ENCODE assay signal across 8 mouse cellular contexts in genomic region chr17:56182975-56183657, GRCm38 (mm10). TPM values are rescaled to one million over a fixed set of nuclear protein-coding genes. Genes with fewer than 3 reads are reported as not detected.
DNase-seq lines count a peak whose midpoint lies in the region; ATAC-seq lines count a peak whose summit lies in the region.

No protein-coding gene starts in this region.

- H3K27ac ChIP-seq in kidney, embryonic 15.5 days: peak overlapping the region; percentile 85
- peak overlapping the region; percentile 90 for H3K27ac ChIP-seq in hindbrain, embryonic 10.5 days

- H3K4me2 ChIP-seq in kidney, embryonic 15.5 days: peak overlapping the region; percentile 76

- H3K4me1 ChIP-seq in kidney, embryonic 15.5 days: peaks cover 35% of the 10 kb centered on the region
- H3K4me1 ChIP-seq in hindbrain, embryonic 10.5 days (replicated peaks): peaks cover 40% of the 10 kb centered on the region
- H3K4me1 ChIP-seq in megakaryocyte, embryonic 14.5 days: peaks cover 47% of the 10 kb centered on the region

- peak overlapping the region; percentile 75 for H3K9ac ChIP-seq in kidney, embryonic 15.5 days

- peaks cover 57% of the 10 kb centered on the region for H3K36me3 ChIP-seq in kidney, embryonic 15.5 days
- H3K36me3 ChIP-seq in hindbrain, embryonic 10.5 days: peaks cover 63% of the 10 kb centered on the region
- peaks cover 74% of the 10 kb centered on the region for H3K36me3 ChIP-seq in megakaryocyte, embryonic 14.5 days (replicated peaks; ENCODE audit: low read length)

- ATAC-seq in kidney, embryonic 15.5 days (replicated peaks; ENCODE audit: low FRiP score): peak; percentile 24

- peak overlapping the region; percentile 67 for H3K4me3 ChIP-seq in kidney, embryonic 15.5 days (replicated peaks)
- peak overlapping the region; percentile 91 for H3K4me3 ChIP-seq in hindbrain, embryonic 10.5 days
- peak overlapping the region; percentile 100 for H3K4me3 ChIP-seq in megakaryocyte, embryonic 14.5 days (replicated peaks)

- H3K9me3 ChIP-seq in kidney, embryonic 15.5 days (replicated peaks): no peaks in the 10 kb centered on the region
- no peaks in the 10 kb centered on the region for H3K9me3 ChIP-seq in hindbrain, embryonic 10.5 days
- no peaks in the 10 kb centered on the region for H3K9me3 ChIP-seq in megakaryocyte, embryonic 14.5 days

- H3K27me3 ChIP-seq in kidney, embryonic 15.5 days: no peaks in the 10 kb centered on the region
- H3K27me3 ChIP-seq in hindbrain, embryonic 10.5 days (ENCODE audit: insufficient read depth, poor library complexity, severe bottlenecking): no peaks in the 10 kb centered on the region
- H3K27me3 ChIP-seq in megakaryocyte, embryonic 14.5 days (replicated peaks): no peaks in the 10 kb centered on the region

- no peak for DNase-seq in kidney, postnatal 10 days
- DNase-seq in R1 (ENCODE audit: low read depth, low spot score): peak; percentile 76
- DNase-seq in hindbrain, embryonic 10.5 days (ENCODE audit: low spot score): no peak
- no peak for DNase-seq in right cerebral cortex, postnatal 10 days (ENCODE audit: low spot score in 2 of 2)
- no peak for DNase-seq in ovary, postnatal 14 days (ENCODE audit: low spot score)
- DNase-seq in spleen, adult 18-20 months: no peak

- WGBS in kidney, embryonic 15.5 days: 2% methylated on average over 14 of the region's 14 CpGs
- 3% methylated on average over 14 of the region's 14 CpGs for WGBS in hindbrain, embryonic 10.5 days

RNA-seq across cellular contexts. Expression of gene Mydgf, which starts 0.6 kb away (rescaled TPM):
- polyA plus RNA-seq in kidney, embryonic 15.5 days (2015; fragmentation: Nextera tagmentation; extraction: Ambion mirVana): 90.7 and 96.4 TPM in 2 replicates
- 70.5 and 80.6 TPM in 2 replicates for polyA plus RNA-seq in hindbrain, embryonic 10.5 days (2016; fragmentation: Nextera tagmentation; extraction: Ambion mirVana)
- polyA plus RNA-seq in megakaryocyte, embryonic 14.5 days (2012; ENCODE audit: insufficient read depth, low replicate concordance): 13.4 and 39.8 TPM in 2 replicates

RNA-seq across cellular contexts. Expression of gene Tnfaip8l1, which starts 20.8 kb away (rescaled TPM):
- 11.6 and 11.9 TPM in 2 replicates for polyA plus RNA-seq in kidney, embryonic 15.5 days (2015; fragmentation: Nextera tagmentation; extraction: Ambion mirVana)
- polyA plus RNA-seq in hindbrain, embryonic 10.5 days (2016; fragmentation: Nextera tagmentation; extraction: Ambion mirVana): 10.4 and 11.8 TPM in 2 replicates
- polyA plus RNA-seq in megakaryocyte, embryonic 14.5 days (2012; ENCODE audit: insufficient read depth, low replicate concordance): 0.94 and 3.0 TPM in 2 replicates

RNA-seq across cellular contexts. Expression of gene Dpp9, which starts 35.6 kb away (rescaled TPM):
- 38.9 and 43.8 TPM in 2 replicates for polyA plus RNA-seq in kidney, embryonic 15.5 days (2015; fragmentation: Nextera tagmentation; extraction: Ambion mirVana)
- polyA plus RNA-seq in hindbrain, embryonic 10.5 days (2016; fragmentation: Nextera tagmentation; extraction: Ambion mirVana): 43.0 and 52.3 TPM in 2 replicates
- polyA plus RNA-seq in megakaryocyte, embryonic 14.5 days (2012; ENCODE audit: insufficient read depth, low replicate concordance): 55.6 and 60.2 TPM in 2 replicates

RNA-seq across cellular contexts. Expression of gene Sema6b, which starts 43.0 kb away (rescaled TPM):
- polyA plus RNA-seq in kidney, embryonic 15.5 days (2015; fragmentation: Nextera tagmentation; extraction: Ambion mirVana): 1.5 TPM in 2 replicates
- 2.3 and 3.8 TPM in 2 replicates for polyA plus RNA-seq in hindbrain, embryonic 10.5 days (2016; fragmentation: Nextera tagmentation; extraction: Ambion mirVana)
- polyA plus RNA-seq in megakaryocyte, embryonic 14.5 days (2012; ENCODE audit: insufficient read depth, low replicate concordance): 19.4 and 37.0 TPM in 2 replicates
